In the genomic region with DNA sequence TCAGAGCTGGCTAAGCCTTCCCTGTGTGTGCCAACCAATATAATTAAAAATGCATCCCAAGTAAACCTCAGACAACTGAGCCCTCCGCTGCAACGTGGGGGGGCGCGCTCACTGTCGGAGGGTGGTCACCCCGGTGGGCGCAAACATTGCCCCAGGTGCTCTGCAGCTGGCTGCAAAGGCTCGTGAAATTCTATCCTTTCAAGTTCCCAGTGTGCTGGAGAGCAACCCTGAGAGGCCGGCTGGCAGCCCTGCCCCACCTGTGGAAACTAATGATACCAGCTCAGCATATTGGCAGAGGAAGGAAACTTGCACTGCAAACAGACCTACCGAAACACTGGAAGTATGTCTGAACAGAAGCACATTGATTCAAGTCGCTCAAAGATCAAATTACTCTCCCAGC, we compare ENCODE assay signal across 17 mouse cellular contexts.
DNase-seq lines count a peak whose midpoint lies in the region; ATAC-seq lines count a peak whose summit lies in the region.
"Had no signal": no experiment of that assay in that cellular context is flagged by ENCODE, and none has a peak within 500 bp of the region (broad histone marks: within the 10 kb centered on the region; RNA-seq: fewer than 3 reads in every experiment).

No protein-coding gene starts in this region.

- H3K9ac ChIP-seq in kidney, embryonic 14.5 days (ENCODE audit: low read depth, low read length): no peak overlapping the region
- H3K9ac ChIP-seq in midbrain, embryonic 16.5 days (ENCODE audit: low read depth, low read length): no peak overlapping the region
- no peak overlapping the region for H3K9ac ChIP-seq in midbrain, embryonic 11.5 days (ENCODE audit: low read length)
- H3K9ac ChIP-seq: forebrain, embryonic 12.5 days; hindbrain, embryonic 13.5 days; intestine, embryonic 15.5 days; liver, embryonic 14.5 days had no signal

- no peaks in the 10 kb centered on the region for H3K9me3 ChIP-seq in kidney, embryonic 14.5 days (ENCODE audit: control insufficient read depth, low read length)
- no peaks in the 10 kb centered on the region for H3K9me3 ChIP-seq in midbrain, embryonic 16.5 days (replicated peaks; ENCODE audit: control insufficient read depth, low read length, poor library complexity, severe bottlenecking)
- no peaks in the 10 kb centered on the region for H3K9me3 ChIP-seq in midbrain, embryonic 11.5 days (ENCODE audit: control insufficient read depth, low read length)
- H3K9me3 ChIP-seq: forebrain, embryonic 12.5 days; hindbrain, embryonic 13.5 days; intestine, embryonic 15.5 days; midbrain, embryonic 10.5 days had no signal

- H3K4me1 ChIP-seq in kidney, embryonic 14.5 days (ENCODE audit: control insufficient read depth, insufficient read depth, low read length): no peaks in the 10 kb centered on the region
- H3K4me1 ChIP-seq in midbrain, embryonic 16.5 days (ENCODE audit: control insufficient read depth, insufficient read depth, low read length): peaks cover 3% of the 10 kb centered on the region; the same call in 1 of the 2 replicates
- H3K4me1 ChIP-seq in midbrain, embryonic 11.5 days (ENCODE audit: control insufficient read depth, insufficient read depth, low read length): peaks cover 5% of the 10 kb centered on the region
- H3K4me1 ChIP-seq: intestine, embryonic 15.5 days had no signal

- no peak overlapping the region for H3K4me3 ChIP-seq in kidney, embryonic 14.5 days (ENCODE audit: low read length)
- H3K4me3 ChIP-seq in midbrain, embryonic 16.5 days (ENCODE audit: low read depth, low read length): no peak overlapping the region
- no peak overlapping the region for H3K4me3 ChIP-seq in midbrain, embryonic 11.5 days (ENCODE audit: low read depth, low read length)
- H3K4me3 ChIP-seq: forebrain, embryonic 12.5 days; hindbrain, embryonic 13.5 days; intestine, embryonic 15.5 days; midbrain, embryonic 10.5 days had no signal

- ATAC-seq in kidney, embryonic 14.5 days (ENCODE audit: low FRiP score, low TSS enrichment): peak; percentile 52; the same call in 1 of the 2 replicates
- ATAC-seq in midbrain, embryonic 16.5 days: no peak
- ATAC-seq in midbrain, embryonic 11.5 days (ENCODE audit: low FRiP score): no peak
- no peak for ATAC-seq in cerebellum, adult (ENCODE audit: insufficient number of reproducible peaks, low FRiP score, low TSS enrichment)
- ATAC-seq: intestine, embryonic 15.5 days had no signal

- peak overlapping the region; percentile 15; the same call in 1 of the 2 replicates for H3K4me2 ChIP-seq in kidney, embryonic 14.5 days (replicated peaks; ENCODE audit: low read depth, low read length)
- H3K4me2 ChIP-seq in midbrain, embryonic 16.5 days (ENCODE audit: low read length): peak overlapping the region; percentile 3; the same call in 1 of the 2 replicates
- H3K4me2 ChIP-seq in midbrain, embryonic 11.5 days: no peak overlapping the region
- H3K4me2 ChIP-seq: forebrain, embryonic 12.5 days; hindbrain, embryonic 13.5 days; intestine, embryonic 15.5 days had no signal

- no peak for DNase-seq in kidney, postnatal 36 days
- no peak for DNase-seq in midbrain, embryonic 11.5 days (ENCODE audit: low spot score, missing footprints)
- peak; percentile 72 for DNase-seq in forelimb bud, embryonic 11.5 days (ENCODE audit: low read depth, low spot score)
- DNase-seq in thymus, adult 18-20 months: no peak
- DNase-seq: adrenal gland, postnatal 36 days; cerebellum, adult 9-10 months; gastrocnemius, postnatal 36 days; kidney, postnatal 25 days; lung, postnatal 36 days had no signal

- H3K27me3 ChIP-seq in kidney, embryonic 14.5 days (ENCODE audit: control insufficient read depth, insufficient read depth, low read length): no peaks in the 10 kb centered on the region
- H3K27me3 ChIP-seq in midbrain, embryonic 16.5 days (ENCODE audit: control insufficient read depth, insufficient read depth, low read depth, low read length): no peaks in the 10 kb centered on the region
- no peaks in the 10 kb centered on the region for H3K27me3 ChIP-seq in midbrain, embryonic 11.5 days (ENCODE audit: control insufficient read depth, insufficient read depth, low read length)
- H3K27me3 ChIP-seq: forebrain, embryonic 12.5 days; hindbrain, embryonic 13.5 days; intestine, embryonic 15.5 days had no signal

- no peaks in the 10 kb centered on the region for H3K36me3 ChIP-seq in kidney, embryonic 14.5 days (ENCODE audit: control insufficient read depth, insufficient read depth, low read length)
- H3K36me3 ChIP-seq in midbrain, embryonic 16.5 days (ENCODE audit: control insufficient read depth, insufficient read depth, low read length): no peaks in the 10 kb centered on the region
- no peaks in the 10 kb centered on the region for H3K36me3 ChIP-seq in midbrain, embryonic 11.5 days (ENCODE audit: control insufficient read depth, insufficient read depth, low read length)
- H3K36me3 ChIP-seq: forebrain, embryonic 12.5 days; hindbrain, embryonic 13.5 days; intestine, embryonic 15.5 days; midbrain, embryonic 10.5 days had no signal

- no peak overlapping the region for H3K27ac ChIP-seq in kidney, embryonic 14.5 days (ENCODE audit: low read depth, low read length)
- H3K27ac ChIP-seq in midbrain, embryonic 16.5 days (ENCODE audit: low read length): no peak overlapping the region
- H3K27ac ChIP-seq in midbrain, embryonic 11.5 days (ENCODE audit: low read depth, low read length): no peak overlapping the region
- H3K27ac ChIP-seq: forebrain, embryonic 12.5 days; hindbrain, embryonic 13.5 days; intestine, embryonic 15.5 days; liver, embryonic 14.5 days; midbrain, embryonic 10.5 days had no signal

- 13% methylated on average over 11 of the region's 11 CpGs for WGBS in kidney, embryonic 14.5 days
- WGBS in midbrain, embryonic 16.5 days: 13% methylated on average over 11 of the region's 11 CpGs
- 23% methylated on average over 11 of the region's 11 CpGs for WGBS in midbrain, embryonic 11.5 days
